Mouse (Mus musculus): ENCODE results near the gene Larp7. TPM values are rescaled to one million over a fixed set of nuclear protein-coding genes. Genes with fewer than 3 reads are reported as not detected.

Gene Larp7
- polyA plus RNA-seq, 1 experiment from 2014 or later: 66.0 TPM

- H3K9me3 ChIP-seq: no peaks in the 10 kb centered on the region
- H3K4me3 ChIP-seq: no peak overlapping the region
- peaks cover 27% of the 10 kb centered on the region for H3K36me3 ChIP-seq
- no peaks in the 10 kb centered on the region for H3K4me1 ChIP-seq
- H3K9ac ChIP-seq: no peak overlapping the region
- 68% methylated on average over 6 of the region's 6 CpGs for WGBS
- no peaks in the 10 kb centered on the region for H3K27me3 ChIP-seq
- no peak overlapping the region for H3K4me2 ChIP-seq (replicated peaks)
- no peak for ATAC-seq (ENCODE audit: insufficient number of reproducible peaks, insufficient read depth, low FRiP score, low TSS enrichment)
- H3K27ac ChIP-seq: no peak overlapping the region
Observed at GRCm38 (mm10) chr3:127539193-127539592, 14.0 kb downstream of the Larp7 start.

GRCm38 (mm10) chr3:127530293-127530692 lies 22.9 kb downstream of the Larp7 start:
- Histone ChIP-seq H3K4me2 (replicated peaks) (no peak overlapping the region), H3K9me3 (no peaks in the 10 kb centered on the region), H3K27ac (no peak overlapping the region), H3K4me1 (no peaks in the 10 kb centered on the region), H3K27me3 (no peaks in the 10 kb centered on the region), H3K9ac (no peak overlapping the region), H3K4me3 (no peak overlapping the region), H3K36me3 (no peaks in the 10 kb centered on the region)
- 13% methylated on average over 4 of the region's 4 CpGs for WGBS
- ATAC-seq (ENCODE audit: insufficient number of reproducible peaks, insufficient read depth, low FRiP score, low TSS enrichment): no peak

GRCm38 (mm10) chr3:127529824-127530223 lies 23.3 kb downstream of the Larp7 start:
- Histone ChIP-seq H3K4me3 (no peak overlapping the region), H3K27ac (no peak overlapping the region), H3K4me2 (replicated peaks) (no peak overlapping the region), H3K4me1 (no peaks in the 10 kb centered on the region), H3K9me3 (no peaks in the 10 kb centered on the region), H3K36me3 (no peaks in the 10 kb centered on the region), H3K27me3 (no peaks in the 10 kb centered on the region), H3K9ac (no peak overlapping the region)
- WGBS: 78% methylated on average over 4 of the region's 4 CpGs
- no peak for ATAC-seq (ENCODE audit: insufficient number of reproducible peaks, insufficient read depth, low FRiP score, low TSS enrichment)

GRCm38 (mm10) chr3:127529210-127529609 lies 23.9 kb downstream of the Larp7 start:
- H3K4me1 ChIP-seq: no peaks in the 10 kb centered on the region
- no peak overlapping the region for H3K27ac ChIP-seq
- ATAC-seq (ENCODE audit: insufficient number of reproducible peaks, insufficient read depth, low FRiP score, low TSS enrichment): no peak
- 90% methylated on average over 3 of the region's 3 CpGs for WGBS
- no peaks in the 10 kb centered on the region for H3K36me3 ChIP-seq
- no peaks in the 10 kb centered on the region for H3K9me3 ChIP-seq
- H3K4me3 ChIP-seq: no peak overlapping the region
- no peak overlapping the region for H3K4me2 ChIP-seq (replicated peaks)
- no peaks in the 10 kb centered on the region for H3K27me3 ChIP-seq
- no peak overlapping the region for H3K9ac ChIP-seq

GRCm38 (mm10) chr3:127527465-127528034 lies 25.6 kb downstream of the Larp7 start:
- Histone ChIP-seq H3K9me3 (no peaks in the 10 kb centered on the region), H3K4me3 (no peak overlapping the region), H3K27ac (no peak overlapping the region), H3K4me2 (replicated peaks) (no peak overlapping the region), H3K36me3 (no peaks in the 10 kb centered on the region), H3K4me1 (no peaks in the 10 kb centered on the region), H3K27me3 (no peaks in the 10 kb centered on the region), H3K9ac (no peak overlapping the region)
- 65% methylated on average over 5 of the region's 5 CpGs for WGBS
- ATAC-seq (ENCODE audit: insufficient number of reproducible peaks, insufficient read depth, low FRiP score, low TSS enrichment): no peak

- no peak overlapping the region for H3K4me2 ChIP-seq (replicated peaks)
- H3K27me3 ChIP-seq: no peaks in the 10 kb centered on the region
- 77% methylated on average over 8 of the region's 8 CpGs for WGBS
- ATAC-seq (ENCODE audit: insufficient number of reproducible peaks, insufficient read depth, low FRiP score, low TSS enrichment): no peak
- H3K9ac ChIP-seq: no peak overlapping the region
- H3K36me3 ChIP-seq: no peaks in the 10 kb centered on the region
- no peak overlapping the region for H3K4me3 ChIP-seq
- H3K4me1 ChIP-seq: no peaks in the 10 kb centered on the region
- no peaks in the 10 kb centered on the region for H3K9me3 ChIP-seq
- H3K27ac ChIP-seq: no peak overlapping the region
Observed at GRCm38 (mm10) chr3:127525188-127525819, 27.8 kb downstream of the Larp7 start.

GRCm38 (mm10) chr3:127521156-127521555 lies 32.0 kb downstream of the Larp7 start:
- Histone ChIP-seq H3K4me3 (no peak overlapping the region), H3K9ac (no peak overlapping the region), H3K36me3 (no peaks in the 10 kb centered on the region), H3K4me1 (no peaks in the 10 kb centered on the region), H3K4me2 (replicated peaks) (no peak overlapping the region), H3K27ac (no peak overlapping the region), H3K9me3 (no peaks in the 10 kb centered on the region), H3K27me3 (no peaks in the 10 kb centered on the region)
- ATAC-seq (ENCODE audit: insufficient number of reproducible peaks, insufficient read depth, low FRiP score, low TSS enrichment): no peak
- 71% methylated on average over 10 of the region's 10 CpGs for WGBS

GRCm38 (mm10) chr3:127520300-127520699 lies 32.8 kb downstream of the Larp7 start:
- Histone ChIP-seq H3K4me3 (no peak overlapping the region), H3K4me1 (no peaks in the 10 kb centered on the region), H3K9me3 (no peaks in the 10 kb centered on the region), H3K27ac (no peak overlapping the region), H3K4me2 (replicated peaks) (no peak overlapping the region), H3K36me3 (no peaks in the 10 kb centered on the region), H3K9ac (no peak overlapping the region), H3K27me3 (no peaks in the 10 kb centered on the region)
- ATAC-seq (ENCODE audit: insufficient number of reproducible peaks, insufficient read depth, low FRiP score, low TSS enrichment): no peak
- WGBS: 83% methylated on average over 6 of the region's 6 CpGs

- ATAC-seq (ENCODE audit: insufficient number of reproducible peaks, insufficient read depth, low FRiP score, low TSS enrichment): no peak
- WGBS: 88% methylated on average over 1 of the region's 1 CpGs
Observed at GRCm38 (mm10) chr3:127515251-127515650, 37.9 kb downstream of the Larp7 start.

GRCm38 (mm10) chr3:127513699-127514098 lies 39.5 kb downstream of the Larp7 start:
- H3K4me2 ChIP-seq (replicated peaks): no peak overlapping the region
- no peaks in the 10 kb centered on the region for H3K27me3 ChIP-seq
- H3K4me3 ChIP-seq: no peak overlapping the region
- ATAC-seq (ENCODE audit: insufficient number of reproducible peaks, insufficient read depth, low FRiP score, low TSS enrichment): no peak
- no peaks in the 10 kb centered on the region for H3K36me3 ChIP-seq
- H3K27ac ChIP-seq: no peak overlapping the region
- no peak overlapping the region for H3K9ac ChIP-seq
- WGBS: 74% methylated on average over 2 of the region's 2 CpGs
- H3K9me3 ChIP-seq: no peaks in the 10 kb centered on the region
- no peaks in the 10 kb centered on the region for H3K4me1 ChIP-seq

More at GRCm38 (mm10) chr3:127515251-127515650, 37.9 kb downstream of the Larp7 start:
- Histone ChIP-seq H3K9me3 (no peaks in the 10 kb centered on the region), H3K9ac (no peak overlapping the region), H3K27me3 (no peaks in the 10 kb centered on the region), H3K4me3 (no peak overlapping the region), H3K27ac (no peak overlapping the region), H3K36me3 (no peaks in the 10 kb centered on the region), H3K4me2 (replicated peaks) (no peak overlapping the region), H3K4me1 (no peaks in the 10 kb centered on the region)

- no peak for ATAC-seq (ENCODE audit: insufficient number of reproducible peaks, insufficient read depth, low FRiP score, low TSS enrichment)
- Histone ChIP-seq H3K36me3 (no peaks in the 10 kb centered on the region), H3K4me3 (no peak overlapping the region), H3K4me2 (replicated peaks) (no peak overlapping the region), H3K4me1 (no peaks in the 10 kb centered on the region), H3K27ac (no peak overlapping the region), H3K9ac (no peak overlapping the region), H3K27me3 (no peaks in the 10 kb centered on the region), H3K9me3 (no peaks in the 10 kb centered on the region)
- WGBS: 75% methylated on average over 15 of the region's 15 CpGs
Observed at GRCm38 (mm10) chr3:127512794-127513335, 40.3 kb downstream of the Larp7 start.

Data from embryonic facial prominence, embryonic 12.5 days (tissue).